In genomic region chr9:28028156-28028555, GRCm38 (mm10) we compare ENCODE assay signal across 24 mouse cellular contexts.
DNase-seq lines count a peak whose midpoint lies in the region; ATAC-seq and TF ChIP-seq lines count a peak whose summit lies in the region.
"Had no signal": no experiment of that assay in that cellular context is flagged by ENCODE, and none has a peak within 500 bp of the region (broad histone marks: within the 10 kb centered on the region; RNA-seq: fewer than 3 reads in every experiment).

No protein-coding gene starts in this region.

- H3K4me3 ChIP-seq in forebrain, embryonic 14.5 days (ENCODE audit: low read depth, low read length) = no peak overlapping the region
- no peak overlapping the region for H3K4me3 ChIP-seq in forebrain, embryonic 13.5 days
- no peak overlapping the region for H3K4me3 ChIP-seq in limb, embryonic 14.5 days (replicated peaks; ENCODE audit: low read length)
- H3K4me3 ChIP-seq in limb, embryonic 10.5 days = no peak overlapping the region
- H3K4me3 ChIP-seq: embryonic facial prominence, embryonic 15.5 days; heart, embryonic 15.5 days; kidney, embryonic 15.5 days had no signal

- no peaks in the 10 kb centered on the region for H3K27me3 ChIP-seq in forebrain, embryonic 14.5 days (replicated peaks; ENCODE audit: control insufficient read depth, insufficient read depth, low read length)
- no peaks in the 10 kb centered on the region for H3K27me3 ChIP-seq in forebrain, embryonic 13.5 days
- H3K27me3 ChIP-seq in limb, embryonic 14.5 days (ENCODE audit: control insufficient read depth, insufficient read depth, low read length) = no peaks in the 10 kb centered on the region
- H3K27me3 ChIP-seq in limb, embryonic 10.5 days (ENCODE audit: low read depth, poor library complexity, severe bottlenecking) = no peaks in the 10 kb centered on the region
- H3K27me3 ChIP-seq: embryonic facial prominence, embryonic 15.5 days; heart, embryonic 15.5 days; kidney, embryonic 15.5 days had no signal

- ATAC-seq in forebrain, embryonic 14.5 days = no peak
- no peak for ATAC-seq in forebrain, embryonic 13.5 days
- no peak for ATAC-seq in limb, embryonic 14.5 days (ENCODE audit: low FRiP score, low read depth)
- ATAC-seq: intestine, postnatal 0 days; liver, postnatal 0 days; midbrain, embryonic 16.5 days had no signal

- H3K4me2 ChIP-seq in forebrain, embryonic 14.5 days (ENCODE audit: low read length) = no peak overlapping the region
- H3K4me2 ChIP-seq in forebrain, embryonic 13.5 days = no peak overlapping the region
- no peak overlapping the region for H3K4me2 ChIP-seq in limb, embryonic 14.5 days (replicated peaks; ENCODE audit: low read depth, low read length, severe bottlenecking)
- H3K4me2 ChIP-seq: embryonic facial prominence, embryonic 15.5 days; heart, embryonic 15.5 days; kidney, embryonic 15.5 days; liver, embryonic 11.5 days had no signal

- H3K4me1 ChIP-seq in forebrain, embryonic 14.5 days (ENCODE audit: control insufficient read depth, insufficient read depth, low read length) = peaks cover 2% of the 10 kb centered on the region
- peaks cover 18% of the 10 kb centered on the region for H3K4me1 ChIP-seq in forebrain, embryonic 13.5 days
- H3K4me1 ChIP-seq in limb, embryonic 14.5 days (ENCODE audit: control insufficient read depth, insufficient read depth, low read length) = no peaks in the 10 kb centered on the region
- H3K4me1 ChIP-seq in limb, embryonic 10.5 days = no peaks in the 10 kb centered on the region
- H3K4me1 ChIP-seq: heart, embryonic 15.5 days; kidney, embryonic 15.5 days had no signal

- no peaks in the 10 kb centered on the region for H3K9me3 ChIP-seq in forebrain, embryonic 14.5 days (replicated peaks; ENCODE audit: control insufficient read depth, low read length)
- no peaks in the 10 kb centered on the region for H3K9me3 ChIP-seq in forebrain, embryonic 13.5 days (replicated peaks)
- no peaks in the 10 kb centered on the region for H3K9me3 ChIP-seq in limb, embryonic 14.5 days (ENCODE audit: control insufficient read depth, low read length)
- no peaks in the 10 kb centered on the region for H3K9me3 ChIP-seq in limb, embryonic 10.5 days (replicated peaks)
- H3K9me3 ChIP-seq: embryonic facial prominence, embryonic 15.5 days; heart, embryonic 15.5 days; kidney, embryonic 15.5 days had no signal

- H3K36me3 ChIP-seq in forebrain, embryonic 14.5 days (ENCODE audit: control insufficient read depth, insufficient read depth, low read length) = no peaks in the 10 kb centered on the region
- H3K36me3 ChIP-seq in forebrain, embryonic 13.5 days (ENCODE audit: poor library complexity, severe bottlenecking) = no peaks in the 10 kb centered on the region
- H3K36me3 ChIP-seq in limb, embryonic 14.5 days (ENCODE audit: control insufficient read depth, insufficient read depth, low read length) = no peaks in the 10 kb centered on the region
- H3K36me3 ChIP-seq in limb, embryonic 10.5 days = no peaks in the 10 kb centered on the region
- H3K36me3 ChIP-seq: embryonic facial prominence, embryonic 15.5 days; heart, embryonic 15.5 days; kidney, embryonic 15.5 days had no signal

- peak; percentile 66 for DNase-seq in forebrain, embryonic 14.5 days (ENCODE audit: low spot score)
- peak; percentile 41 for DNase-seq in limb, embryonic 14.5 days (ENCODE audit: low spot score)
- DNase-seq in limb, embryonic 10.5 days (ENCODE audit: low spot score) = no peak
- DNase-seq in Muller cell, postnatal 12 days (ENCODE audit: inconsistent ontology term) = peak; percentile 32
- peak; percentile 43 for DNase-seq in forelimb bud, embryonic 11.5 days (ENCODE audit: low read depth, low spot score)
- no peak for DNase-seq in ovary, postnatal 36 days (ENCODE audit: low spot score)
- DNase-seq: adrenal gland, postnatal 36 days; cerebellum, adult 11 months; cerebellum, adult 9-11 months; forebrain, postnatal 0 days; heart, postnatal 4 days; kidney, postnatal 4 days; liver, postnatal 0 days; lung, postnatal 14 days; right cerebral cortex, adult 18-20 months; right cerebral cortex, postnatal 4 days; thymus, postnatal 25 days had no signal

- no peak for TF ChIP-seq POLR2A in limb, embryonic 14.5 days (IDR thresholded peaks at IDR 0.05; ENCODE audit: borderline replicate concordance, extremely low read depth, insufficient read depth, insufficient read length)

- H3K9ac ChIP-seq in forebrain, embryonic 14.5 days (ENCODE audit: low read length) = no peak overlapping the region
- no peak overlapping the region for H3K9ac ChIP-seq in forebrain, embryonic 13.5 days
- H3K9ac ChIP-seq in limb, embryonic 14.5 days (ENCODE audit: low read depth, low read length, severe bottlenecking) = no peak overlapping the region
- H3K9ac ChIP-seq: embryonic facial prominence, embryonic 15.5 days; forebrain, postnatal 0 days; heart, embryonic 15.5 days; kidney, embryonic 15.5 days; liver, postnatal 0 days had no signal

- whole genome bisulfite sequencing in forebrain, embryonic 14.5 days = 26% methylated on average over 5 of the region's 5 CpGs
- 43% methylated on average over 5 of the region's 5 CpGs for WGBS in forebrain, embryonic 13.5 days
- 41% methylated on average over 5 of the region's 5 CpGs for WGBS in limb, embryonic 14.5 days
- 86% methylated on average over 5 of the region's 5 CpGs for WGBS in limb, embryonic 10.5 days

- no peak overlapping the region for H3K27ac ChIP-seq in forebrain, embryonic 14.5 days (ENCODE audit: low read depth, low read length)
- no peak overlapping the region for H3K27ac ChIP-seq in forebrain, embryonic 13.5 days
- no peak overlapping the region for H3K27ac ChIP-seq in limb, embryonic 14.5 days (replicated peaks; ENCODE audit: low read depth, low read length)
- H3K27ac ChIP-seq in limb, embryonic 10.5 days = no peak overlapping the region
- H3K27ac ChIP-seq: embryonic facial prominence, embryonic 15.5 days; heart, embryonic 15.5 days; kidney, embryonic 15.5 days had no signal

Comparison
In these comparisons a context has a peak if more than half of its experiments do, and no peak if none do; other contexts are left out.
1. DNase-seq: peak in forebrain, embryonic 14.5 days (single experiment), limb, embryonic 14.5 days (single experiment), Muller cell, postnatal 12 days (single experiment) and forelimb bud, embryonic 11.5 days (single experiment); none in limb, embryonic 10.5 days (single experiment) and ovary, postnatal 36 days (single experiment).